Mouse (Mus musculus) myocyte (in vitro differentiated cells): ENCODE results near the gene Nhs. TPM values are rescaled to one million over a fixed set of nuclear protein-coding genes. Genes with fewer than 3 reads are reported as not detected.

ENCODE experiments used
- H3K27me3 ChIP-seq: one replicate; pipeline ENCODE4 v1.6.1; 2011; ENCODE audit not compliant: control insufficient read depth, insufficient read depth, insufficient read length
- H3K36me3 ChIP-seq: one replicate; pipeline ENCODE4 v1.6.1; 2011; ENCODE audit not compliant: control insufficient read depth, insufficient read depth
- H3K4me2 ChIP-seq: one replicate; pipeline ENCODE4 v1.6.1; 2011; ENCODE audit warnings: low read depth, control low read depth
- H3K4me3 ChIP-seq: one replicate; pipeline ENCODE4 v1.5.1; 2011; ENCODE audit warnings: mild to moderate bottlenecking, control low read depth, moderate library complexity
- H3K79me2 ChIP-seq: one replicate; pipeline ENCODE4 v1.6.1; 2011; ENCODE audit not compliant: control insufficient read depth, insufficient read depth
- H3ac ChIP-seq: one replicate; pipeline ENCODE4 v1.6.1; 2011; ENCODE audit not compliant: control insufficient read depth, insufficient read length
- CEBPB ChIP-seq: IDR thresholded peaks from 2 replicates; pipeline ENCODE4 v1.6.1; 2011; ENCODE audit warnings: mild to moderate bottlenecking, moderate library complexity; ENCODE audit not compliant: poor library complexity, insufficient read depth, severe bottlenecking
- E2F4 ChIP-seq: IDR thresholded peaks from one replicate; pipeline ENCODE4 v1.6.1; 2011; ENCODE audit warnings: mild to moderate bottlenecking, control low read depth, moderate library complexity; ENCODE audit not compliant: insufficient read depth
- MAX ChIP-seq: IDR thresholded peaks from one replicate; pipeline ENCODE4 v1.6.1; 2011; ENCODE audit warnings: low read depth, mild to moderate bottlenecking, control low read depth
- MYOD1 ChIP-seq, 3 experiments: IDR thresholded peaks; one replicate each; pipeline ENCODE4 v1.6.1; 2011; ENCODE audit warnings: control low read depth in 2 of 3, low read depth in 2 of 3, mild to moderate bottlenecking in 2 of 3, moderate library complexity in 1 of 3; ENCODE audit not compliant: insufficient read length in 2 of 3, control insufficient read depth in 1 of 3
- MYOG ChIP-seq, 3 experiments: IDR thresholded peaks; one replicate each; pipeline ENCODE4 v1.6.1; 2011; ENCODE audit warnings: control low read depth in 2 of 3, low read depth in 2 of 3, mild to moderate bottlenecking in 2 of 3; ENCODE audit not compliant: insufficient read length in 2 of 3, control insufficient read depth in 1 of 3, insufficient read depth in 1 of 3
- POLR2A ChIP-seq: IDR thresholded peaks from one replicate; pipeline ENCODE4 v1.6.1; 2011; ENCODE audit warnings: low read depth, mild to moderate bottlenecking, control low read depth, moderate library complexity; ENCODE audit not compliant: insufficient read length
- POLR2AphosphoS2 ChIP-seq: IDR thresholded peaks from one replicate; pipeline ENCODE4 v1.6.1; 2011; ENCODE audit warnings: low read depth, control low read depth; ENCODE audit not compliant: insufficient read length
- REST ChIP-seq: IDR thresholded peaks from one replicate; pipeline ENCODE4 v1.6.1; 2011; ENCODE audit warnings: mild to moderate bottlenecking, control low read depth, moderate library complexity; ENCODE audit not compliant: insufficient read depth, insufficient read length
- TCF12 ChIP-seq: IDR thresholded peaks from one replicate; pipeline ENCODE4 v1.6.1; 2011; ENCODE audit warnings: mild to moderate bottlenecking, control low read depth; ENCODE audit not compliant: poor library complexity, insufficient read depth, severe bottlenecking
- TCF3 ChIP-seq: IDR thresholded peaks from one replicate; pipeline ENCODE4 v1.6.1; 2011; ENCODE audit warnings: low read depth, control low read depth; ENCODE audit not compliant: insufficient read length
- USF1 ChIP-seq: IDR thresholded peaks from one replicate; pipeline ENCODE4 v1.6.1; 2011; ENCODE audit warnings: low read depth, mild to moderate bottlenecking, control low read depth, moderate library complexity
- polyA plus RNA-seq: library from polyadenylated mRNA; unstranded; fragments of >200 nt; fragmentation: generic; extraction: Trizol; gene quantifications from one replicate; pipeline ENCODE4 v1.2.1, GENCODE M21; 2012; ENCODE audit warnings: missing spikeins

Nhs gene
- 0.19 TPM for polyA plus RNA-seq

DNA sequence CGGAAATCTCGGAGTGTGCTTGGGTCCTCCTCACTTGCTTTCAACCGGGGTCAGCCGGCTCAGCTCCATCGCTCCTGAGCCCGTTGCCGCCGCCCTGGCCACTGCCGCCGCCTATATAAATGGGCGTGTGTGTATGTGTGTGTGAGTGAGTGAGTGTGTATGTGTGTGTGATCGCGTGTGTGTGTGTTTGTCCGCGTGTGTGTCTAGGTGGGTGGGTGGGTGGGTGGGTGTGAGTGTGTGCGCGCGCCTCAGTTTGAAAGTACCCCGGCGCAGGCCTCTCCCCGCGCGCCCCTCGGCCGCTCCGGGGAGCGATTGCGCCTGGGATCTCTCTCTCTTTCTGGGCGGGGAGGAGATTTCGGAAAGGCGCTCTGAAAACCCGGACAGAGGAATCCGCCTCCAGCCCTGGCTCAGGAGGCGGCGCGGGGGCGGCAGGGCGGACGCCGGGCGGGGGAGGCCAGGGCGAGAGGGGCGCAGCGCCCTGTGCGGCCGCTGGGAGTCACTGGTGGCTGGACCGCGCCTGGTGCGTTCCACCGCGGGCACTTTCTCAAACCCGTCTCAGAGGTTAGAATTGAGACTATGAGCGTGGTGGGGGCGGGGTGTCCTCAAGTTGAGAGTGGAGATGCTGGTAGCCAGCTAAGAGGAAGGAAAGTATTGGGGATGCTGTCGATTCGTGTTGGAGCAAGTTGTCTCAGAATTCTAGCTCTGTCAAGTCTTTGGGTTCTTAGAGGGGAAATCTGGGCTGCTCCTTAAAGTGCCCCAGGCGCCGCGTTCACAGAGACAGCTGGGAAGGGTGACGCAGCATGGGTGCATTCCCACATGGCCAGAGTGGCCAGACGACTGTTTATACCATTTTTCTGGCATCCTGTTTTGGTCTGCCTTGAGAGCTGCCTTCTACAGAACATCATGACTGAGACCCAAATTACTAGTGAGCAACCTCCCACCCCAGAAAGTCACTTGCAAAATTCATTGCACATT, at the start of gene Nhs:
Gene Nhs (minus strand): TSS at position 94 of the 975 bp plus-strand sequence.
- no peaks in the 10 kb centered on the region for H3K36me3 ChIP-seq
- H3ac ChIP-seq, result peak within 1 kb of the TSS; percentile 43
- H3K4me2 ChIP-seq, result peak within 1 kb of the TSS; percentile 56
- no peaks in the 10 kb centered on the region for H3K27me3 ChIP-seq
- TF ChIP-seq REST (no peak), MYOG (IDR thresholded peaks at IDR 0.05; ENCODE audit: control insufficient read depth in 1 of 3, insufficient read depth in 1 of 3, insufficient read length in 2 of 3, low read depth in 2 of 3) (peak in 1 of 3 experiments; percentile 41), TCF12 (no peak), MYOD1 (IDR thresholded peaks at IDR 0.05; ENCODE audit: control insufficient read depth in 1 of 3, insufficient read length in 2 of 3, low read depth in 2 of 3) (peak in 2 of 3 experiments; percentile 15 to 54)
- H3K4me3 ChIP-seq, result peak within 1 kb of the TSS; percentile 23
- no peaks in the 10 kb centered on the region for H3K79me2 ChIP-seq

DNA sequence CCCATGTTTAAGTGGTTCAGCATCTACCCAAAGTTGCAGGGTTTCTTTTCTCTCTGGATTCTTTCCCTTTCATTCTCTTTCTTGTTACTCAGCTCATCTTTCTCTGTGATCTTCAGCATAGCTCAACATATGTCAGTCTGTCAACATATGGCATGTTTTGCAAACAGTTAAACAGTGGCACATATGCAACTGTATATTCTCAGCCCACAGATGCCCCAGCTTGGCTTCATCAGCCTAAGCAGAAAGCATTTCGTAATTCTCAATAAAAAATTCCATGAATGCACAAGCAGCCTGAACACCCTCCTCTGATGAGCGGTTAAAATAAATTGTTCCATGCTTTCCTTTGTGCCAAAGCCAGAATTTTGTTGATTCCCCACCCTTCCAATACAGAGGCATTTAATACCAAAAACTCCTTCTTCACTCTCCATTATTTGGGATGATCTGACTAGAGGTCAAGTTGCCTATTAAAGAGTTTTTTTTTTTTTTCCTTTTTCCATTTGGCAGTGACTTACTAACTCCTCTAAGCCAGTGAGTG, 46.9 kb upstream of the Nhs start:
- no peak overlapping the region for H3K4me3 ChIP-seq
- H3ac ChIP-seq, result no peak overlapping the region
- H3K79me2 ChIP-seq, result no peaks in the 10 kb centered on the region
- no peaks in the 10 kb centered on the region for H3K36me3 ChIP-seq
- TF ChIP-seq E2F4, result no peak
- no peak overlapping the region for H3K4me2 ChIP-seq
- H3K27me3 ChIP-seq, result no peaks in the 10 kb centered on the region

DNA sequence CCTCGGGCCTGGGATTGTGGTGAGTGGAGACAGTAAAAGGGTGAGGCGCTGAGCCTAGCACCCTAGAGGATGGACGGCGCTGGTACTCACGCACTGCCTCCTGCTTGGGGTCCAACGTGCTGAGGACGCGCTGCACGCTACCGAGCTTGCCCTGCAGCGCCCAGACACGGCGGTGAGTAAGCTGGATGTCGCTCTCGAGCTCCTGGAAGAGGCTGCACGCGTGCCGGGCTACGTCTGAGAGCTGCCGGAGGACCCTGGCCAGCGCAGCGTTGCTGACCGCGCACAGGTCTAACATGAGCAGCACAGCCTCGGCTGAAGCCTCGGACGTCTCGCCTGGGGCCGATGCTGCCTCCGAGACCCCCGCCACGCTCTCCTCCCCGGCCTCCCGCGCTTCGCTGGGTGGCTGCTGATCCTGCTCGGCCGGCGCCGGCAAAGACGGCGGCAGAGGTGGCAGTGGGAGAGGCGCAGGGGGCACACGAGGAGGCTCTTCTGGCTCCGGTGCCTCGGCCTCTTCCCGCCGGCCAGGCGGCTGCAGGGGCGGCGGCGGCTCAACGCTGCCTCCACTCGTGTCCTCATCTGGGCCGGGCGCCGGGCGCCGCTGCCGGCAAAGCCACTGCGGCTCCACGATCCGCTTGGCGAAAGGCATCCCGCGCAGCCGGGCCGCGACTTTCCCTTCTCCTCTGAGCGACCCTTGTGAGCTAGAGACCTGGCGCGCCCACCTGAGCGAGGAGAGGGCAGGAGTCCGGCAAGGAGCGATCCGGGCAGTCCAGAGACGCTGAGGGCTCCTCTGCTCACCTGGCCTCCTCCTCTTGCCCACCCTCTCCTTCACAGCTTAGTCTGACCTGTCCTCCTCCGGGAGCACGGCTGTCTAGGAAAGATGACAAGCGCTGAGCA, 540 bp downstream of the Nhs start:
- Histone ChIP-seq H3K4me3 (peak overlapping the region; percentile 23), H3ac (peak overlapping the region; percentile 43), H3K36me3 (no peaks in the 10 kb centered on the region), H3K27me3 (no peaks in the 10 kb centered on the region), H3K79me2 (no peaks in the 10 kb centered on the region), H3K4me2 (peak overlapping the region; percentile 56)
- TF ChIP-seq USF1, result no peak
- peak in 1 of 3 experiments; percentile 2 for TF ChIP-seq MYOG (IDR thresholded peaks at IDR 0.05; ENCODE audit: control insufficient read depth in 1 of 3, insufficient read depth in 1 of 3, insufficient read length in 2 of 3, low read depth in 2 of 3)
- no peak for TF ChIP-seq CEBPB

DNA sequence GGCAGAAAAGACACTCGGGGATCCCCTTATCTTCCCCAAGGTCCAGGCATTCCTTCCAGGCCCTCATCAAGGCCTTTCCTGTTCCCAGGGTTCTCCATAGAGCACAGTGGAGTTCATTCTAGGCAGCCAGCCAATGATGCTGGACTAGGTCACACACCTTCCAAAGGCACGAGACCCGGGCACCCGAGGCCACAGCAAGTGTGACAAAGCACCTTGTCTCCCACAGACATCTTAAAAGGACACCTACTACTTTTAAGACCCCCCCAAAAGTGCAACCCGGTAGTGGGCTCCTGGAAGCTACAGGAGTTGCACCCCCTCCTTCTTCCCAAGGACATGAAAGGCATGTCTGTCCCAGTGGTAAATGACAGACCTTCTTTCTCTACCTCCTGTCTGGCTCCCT, 1.4 kb downstream of the Nhs start:
- peak overlapping the region; percentile 23 for H3K4me3 ChIP-seq
- no peaks in the 10 kb centered on the region for H3K36me3 ChIP-seq
- no peaks in the 10 kb centered on the region for H3K79me2 ChIP-seq
- TF ChIP-seq TCF3, result no peak
- TF ChIP-seq REST, result no peak
- TF ChIP-seq MYOG (IDR thresholded peaks at IDR 0.05; ENCODE audit: control insufficient read depth in 1 of 3, insufficient read depth in 1 of 3, insufficient read length in 2 of 3, low read depth in 2 of 3), result no peak
- TF ChIP-seq POLR2AphosphoS2, result no peak
- no peak for TF ChIP-seq MYOD1 (IDR thresholded peaks at IDR 0.05; ENCODE audit: control insufficient read depth in 1 of 3, insufficient read length in 2 of 3, low read depth in 2 of 3)
- TF ChIP-seq E2F4, result no peak
- no peak for TF ChIP-seq POLR2A
- H3K27me3 ChIP-seq, result no peaks in the 10 kb centered on the region
- H3ac ChIP-seq, result peak overlapping the region; percentile 43
- peak overlapping the region; percentile 48 for H3K4me2 ChIP-seq

DNA sequence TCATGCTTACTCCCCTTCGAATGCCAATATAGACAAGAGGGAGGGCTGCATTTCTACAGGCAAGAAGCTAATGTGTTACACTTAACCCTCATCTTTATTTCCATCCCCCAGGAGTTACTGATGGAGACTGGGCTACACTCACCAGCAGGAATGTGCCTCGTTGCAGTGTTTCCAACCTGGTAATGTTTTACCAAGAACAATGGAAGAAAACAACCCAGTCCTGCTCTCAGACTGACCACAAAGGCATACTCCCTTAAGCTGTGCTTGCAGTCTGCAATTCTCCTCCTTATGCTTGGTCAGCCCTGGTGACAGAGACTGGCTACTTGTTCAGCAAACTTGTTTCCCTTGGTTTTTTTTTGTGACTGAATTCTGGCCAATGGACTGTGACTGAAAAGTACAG, 21.7 kb downstream of the Nhs start:
- H3K4me3 ChIP-seq, result no peak overlapping the region
- no peak overlapping the region for H3ac ChIP-seq
- H3K27me3 ChIP-seq, result no peaks in the 10 kb centered on the region
- no peaks in the 10 kb centered on the region for H3K79me2 ChIP-seq
- TF ChIP-seq CEBPB, result no peak
- TF ChIP-seq REST, result no peak
- no peak for TF ChIP-seq POLR2AphosphoS2
- no peak for TF ChIP-seq MYOG (IDR thresholded peaks at IDR 0.05; ENCODE audit: control insufficient read depth in 1 of 3, insufficient read depth in 1 of 3, insufficient read length in 2 of 3, low read depth in 2 of 3)
- TF ChIP-seq MYOD1 (IDR thresholded peaks at IDR 0.05; ENCODE audit: control insufficient read depth in 1 of 3, insufficient read length in 2 of 3, low read depth in 2 of 3), result no peak
- no peak for TF ChIP-seq E2F4
- TF ChIP-seq MAX, result no peak
- TF ChIP-seq POLR2A, result no peak
- TF ChIP-seq TCF3, result no peak
- H3K36me3 ChIP-seq, result no peaks in the 10 kb centered on the region
- H3K4me2 ChIP-seq, result no peak overlapping the region
